Mouse (Mus musculus): ENCODE results near the gene Atg101.
A peak's percentile ranks its signal among the peaks of the same experiment; 100 is the strongest.

Gene Atg101

GRCm38 (mm10) chr15:101253886-101254795, 29.9 kb upstream of the Atg101 start, which contains the start of gene Nr4a1:
Nr4a1 (plus strand) TSS chr15:101254269.
- DNase-seq (ENCODE audit: low read depth): peak; percentile 92

GRCm38 (mm10) chr15:101255842-101256462, 28.1 kb upstream of the Atg101 start:
- peak; percentile 60 for DNase-seq (ENCODE audit: low read depth)

DNA sequence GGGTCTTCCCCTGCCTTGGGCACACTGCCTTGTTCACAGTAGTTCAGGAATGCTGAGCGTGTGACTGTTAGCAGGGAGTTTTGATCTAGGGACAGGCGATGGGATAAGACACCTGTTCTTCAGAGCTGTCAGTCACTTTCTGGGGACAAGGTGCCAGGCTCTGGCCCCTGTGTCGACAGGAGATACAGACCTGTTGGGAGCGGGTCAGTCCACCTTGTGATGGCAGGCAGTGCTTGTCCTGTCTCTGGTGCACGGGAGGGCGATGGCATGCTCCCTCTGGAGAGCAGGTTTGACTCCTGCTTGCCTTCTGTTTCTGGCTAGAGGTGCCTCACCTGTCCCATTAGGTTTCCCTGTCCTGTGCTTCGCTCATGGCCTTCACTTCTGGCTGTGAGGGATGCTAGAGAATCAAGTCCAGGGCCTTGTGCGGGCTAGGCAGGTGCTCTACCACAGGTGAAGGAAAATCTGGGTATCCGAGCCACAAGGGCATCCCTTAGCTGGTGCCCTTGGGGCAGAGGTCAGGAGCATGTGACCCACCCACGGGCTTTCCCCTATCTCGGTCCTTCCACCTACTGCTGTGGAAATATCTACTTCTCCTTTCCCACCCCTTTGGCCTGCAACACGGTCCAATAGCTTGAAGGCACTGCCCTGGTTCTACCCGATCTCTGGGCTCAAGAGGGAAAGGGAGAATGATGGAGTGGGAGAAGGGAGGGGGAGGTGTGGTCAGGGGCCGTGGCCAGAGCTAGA, 27.4 kb upstream of the Atg101 start:
- DNase-seq (ENCODE audit: low read depth): no peak

- DNase-seq (ENCODE audit: low read depth): peak; percentile 90
Measured at GRCm38 (mm10) chr15:101258420-101258819, 25.7 kb upstream of the Atg101 start.

GRCm38 (mm10) chr15:101259922-101260321, 24.1 kb upstream of the Atg101 start:
- no peak for DNase-seq (ENCODE audit: low read depth)

- no peak for DNase-seq (ENCODE audit: low read depth)
Measured at GRCm38 (mm10) chr15:101260387-101260786, 23.7 kb upstream of the Atg101 start.

- DNase-seq (ENCODE audit: low read depth): peak; percentile 48
Measured at GRCm38 (mm10) chr15:101260874-101261622, 23.0 kb upstream of the Atg101 start.

DNA sequence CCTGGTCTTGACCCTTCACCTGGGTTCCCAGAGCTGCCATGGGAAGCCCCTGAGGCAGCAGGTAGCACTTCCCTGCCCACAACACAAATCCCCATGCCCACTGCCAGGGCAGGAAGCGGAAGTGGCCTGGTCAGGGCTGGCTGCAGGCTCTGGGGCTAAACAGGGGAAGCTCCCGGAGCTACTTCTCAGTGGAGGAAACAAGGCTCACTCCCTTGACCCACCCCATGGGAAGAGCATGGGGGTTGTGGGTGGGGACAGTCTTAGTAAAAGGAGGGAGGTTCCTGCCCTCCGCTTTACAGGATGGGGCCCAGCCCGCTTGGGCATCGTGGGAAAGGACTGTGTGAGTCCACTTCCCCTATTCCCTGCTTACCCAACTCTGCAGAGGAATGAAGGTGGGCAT, 21.6 kb upstream of the Atg101 start:
- no peak for DNase-seq (ENCODE audit: low read depth)

DNA sequence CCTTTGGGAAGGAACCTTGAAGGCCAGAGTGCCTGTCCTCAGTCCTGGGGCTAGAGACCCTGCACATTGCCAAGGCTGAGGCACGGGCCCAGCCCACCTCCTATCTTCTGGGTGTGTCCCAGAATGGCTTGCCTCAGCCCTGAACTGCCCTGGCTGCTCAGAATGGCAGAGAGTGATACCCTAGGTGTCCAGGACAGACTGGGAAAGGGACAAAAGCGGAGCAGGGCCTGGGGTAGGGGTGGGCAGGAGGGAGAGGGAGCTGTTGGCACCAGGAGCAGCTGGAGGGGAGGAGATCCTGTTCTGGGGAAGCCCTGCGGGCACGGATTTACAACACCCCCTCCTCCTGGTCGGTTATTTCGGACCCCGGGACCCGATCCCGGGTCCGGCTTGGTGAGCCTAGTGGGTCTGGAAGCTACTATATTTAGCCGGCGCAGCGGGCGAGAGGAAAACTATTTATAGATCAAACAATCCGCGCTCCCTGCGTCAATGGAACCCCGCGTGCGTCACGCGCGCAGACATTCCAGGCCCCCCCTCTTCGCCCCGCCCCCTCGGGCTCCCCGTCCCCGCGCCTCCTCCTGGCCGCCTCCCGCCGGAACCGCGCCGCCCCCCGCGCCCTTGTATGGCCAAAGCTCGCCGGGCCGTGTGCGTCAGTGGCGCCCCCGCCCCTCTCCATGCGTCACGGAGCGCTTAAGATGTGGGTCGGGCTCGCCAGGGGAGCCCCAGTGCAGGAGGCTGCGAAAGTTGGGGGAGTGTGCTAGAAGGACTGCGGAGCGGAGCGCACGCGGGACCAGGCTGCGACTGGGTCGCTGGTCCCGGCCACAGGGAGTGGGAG, 17.7 kb upstream of the Atg101 start:
- DNase-seq (ENCODE audit: low read depth): peak; percentile 98

GRCm38 (mm10) chr15:101267053-101268032, 16.7 kb upstream of the Atg101 start:
- peak; percentile 71 for DNase-seq (ENCODE audit: low read depth)

- no peak for DNase-seq (ENCODE audit: low read depth)
Measured at GRCm38 (mm10) chr15:101270101-101270820, 13.8 kb upstream of the Atg101 start.

- no peak for DNase-seq (ENCODE audit: low read depth)
Measured at GRCm38 (mm10) chr15:101271107-101271506, 13.0 kb upstream of the Atg101 start.

- no peak for DNase-seq (ENCODE audit: low read depth)
Measured at GRCm38 (mm10) chr15:101271513-101271912, 12.6 kb upstream of the Atg101 start.

DNA sequence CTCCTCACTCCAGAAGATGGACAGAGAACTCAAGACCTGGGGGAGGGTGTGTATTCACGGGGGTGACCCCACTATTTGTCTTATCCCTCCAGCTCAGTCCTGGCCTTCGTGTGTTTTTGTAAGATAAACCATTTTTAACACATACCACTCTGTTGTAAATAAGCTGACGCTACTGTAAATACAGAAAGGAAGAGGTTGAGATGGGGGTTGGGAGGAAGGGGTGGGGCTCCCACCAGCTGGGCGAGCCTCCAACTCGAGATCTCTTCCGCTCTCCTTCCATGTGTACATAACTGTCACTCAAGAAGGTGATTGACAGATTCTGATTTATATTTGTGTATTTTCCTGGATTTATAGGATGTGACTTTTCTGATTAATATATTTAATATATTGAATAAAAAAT, 9.7 kb upstream of the Atg101 start:
- DNase-seq (ENCODE audit: low read depth): peak; percentile 63

- no peak for DNase-seq (ENCODE audit: low read depth)
Measured at GRCm38 (mm10) chr15:101277351-101277899, 6.6 kb upstream of the Atg101 start.

DNA sequence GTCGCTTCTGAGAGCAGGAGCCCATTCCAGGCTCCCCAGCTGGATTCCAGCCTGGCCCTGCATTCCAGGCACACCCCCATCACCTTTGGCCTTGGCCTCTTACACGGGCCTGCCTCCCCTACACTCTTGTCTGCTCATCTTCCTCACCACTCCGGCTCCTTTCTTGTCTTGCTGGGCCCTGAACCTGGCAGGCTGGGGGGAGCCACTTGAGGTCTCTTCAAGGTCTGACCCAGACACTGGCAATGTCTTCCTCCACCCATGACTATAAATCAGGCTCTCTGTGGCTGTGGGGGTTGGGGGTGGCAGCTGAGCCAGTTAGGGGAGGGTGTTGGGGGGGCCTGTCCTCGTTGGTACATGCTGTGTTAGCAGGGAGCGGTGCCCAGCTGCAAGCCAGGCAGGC, 5.5 kb upstream of the Atg101 start:
- no peak for DNase-seq (ENCODE audit: low read depth)

DNA sequence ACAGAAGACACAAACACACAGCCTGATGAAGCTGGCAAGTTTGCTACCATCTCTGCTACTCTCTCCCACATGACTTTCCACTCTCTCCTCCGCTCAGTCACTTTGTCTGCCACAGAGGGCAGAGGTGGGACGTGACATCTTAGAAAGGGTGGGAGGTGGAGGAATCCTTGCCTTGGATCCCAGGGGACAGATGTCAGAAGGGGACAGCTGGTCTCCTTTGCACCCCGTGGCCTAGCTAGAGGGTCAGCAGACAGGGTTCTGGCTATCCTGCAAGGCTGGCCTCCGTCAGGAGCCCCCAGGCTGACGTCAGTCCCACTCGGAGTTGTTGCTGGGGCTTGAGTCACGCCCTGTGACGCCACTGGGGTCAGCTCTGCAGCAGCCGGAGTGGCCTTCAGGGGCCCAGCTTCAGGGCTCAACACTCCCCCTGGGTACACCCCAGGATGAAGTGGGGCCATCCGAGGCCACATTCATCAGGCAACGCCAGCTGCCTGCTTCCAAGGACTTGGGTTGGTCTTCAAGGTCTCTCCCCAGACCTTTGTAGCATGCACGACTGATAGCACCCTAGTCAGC, 4.6 kb upstream of the Atg101 start:
- no peak for DNase-seq (ENCODE audit: low read depth)

- DNase-seq (ENCODE audit: low read depth): no peak
Measured at GRCm38 (mm10) chr15:101282471-101282870, 1.6 kb upstream of the Atg101 start.

Measured in naive thymus-derived CD4-positive, alpha-beta T cell, adult 2 months (primary cell).